Mouse (Mus musculus) kidney, postnatal 0 days (tissue): ENCODE measurements around the gene Ndufs4. TPM values are rescaled to one million over a fixed set of nuclear protein-coding genes. Genes with fewer than 3 reads are reported as not detected.
A peak's percentile ranks its signal among the peaks of the same experiment; 100 is the strongest.

Experiments used
- ATAC-seq: fragments of 200-750 bp; cut with Nextera tagmentation; replicated peaks from 2 replicates; pipeline ENCODE4 v1.8.0; 2017; ENCODE audit warnings: low read depth, moderate number of reproducible peaks, moderate TSS enrichment, moderate library complexity; ENCODE audit not compliant: low FRiP score
- DNase-seq: peaks from one replicate; pipeline ENCODE4 v3.0.0-alpha.2; 2016; ENCODE audit warnings: low spot score
- H3K27ac ChIP-seq: fragments of 300-500 bp; sonication (generic); 2 replicates; pipeline ENCODE4 v1.5.1; 2014; ENCODE audit warnings: mild to moderate bottlenecking
- H3K27me3 ChIP-seq: fragments of 300-500 bp; sonication (generic); 2 replicates; pipeline ENCODE4 v1.6.1; 2014; ENCODE audit warnings: low read length, mixed read lengths; ENCODE audit not compliant: insufficient read depth
- H3K36me3 ChIP-seq: fragments of 300-500 bp; sonication (generic); 2 replicates; pipeline ENCODE4 v1.6.1; 2014; ENCODE audit warnings: low read length, mixed read lengths; ENCODE audit not compliant: insufficient read depth
- H3K4me1 ChIP-seq: fragments of 300-500 bp; sonication (generic); replicated peaks from 2 replicates; pipeline ENCODE4 v1.6.1; 2014; ENCODE audit warnings: antibody characterized with exemption, low read length, mixed read lengths; ENCODE audit not compliant: insufficient read depth
- H3K4me2 ChIP-seq: fragments of 300-500 bp; sonication (generic); 2 replicates; pipeline ENCODE4 v1.6.1; 2014; ENCODE audit warnings: mild to moderate bottlenecking, low read length, moderate library complexity, mixed read lengths
- H3K4me3 ChIP-seq: fragments of 300-500 bp; sonication (generic); replicated peaks from 2 replicates; pipeline ENCODE4 v1.5.1; 2014; ENCODE audit warnings: low read depth, low read length
- H3K9ac ChIP-seq: fragments of 300-500 bp; sonication (generic); 2 replicates; pipeline ENCODE4 v1.6.1; 2014; ENCODE audit warnings: low read depth, low read length
- H3K9me3 ChIP-seq: fragments of 300-500 bp; sonication (generic); replicated peaks from 2 replicates; pipeline ENCODE4 v1.6.1; 2016; ENCODE audit warnings: low read length, inconsistent platforms, mixed read lengths
- CTCF ChIP-seq: IDR thresholded peaks from 2 replicates; pipeline ENCODE4 v1.5.1; 2016; ENCODE audit warnings: antibody characterized with exemption, low read depth, mild to moderate bottlenecking, moderate library complexity
- WGBS: fragments of 180-500 bp; shearing (Covaris S2); extraction: QIAGEN DNeasy Blood & Tissue Kit; methylation state at CpG from one replicate; pipeline ENCODE4 v1.1.7; 2014; 5-methylcytosine and 5-hydroxymethylcytosine counted together
- polyA plus RNA-seq: library from polyadenylated mRNA; unstranded; fragments of >200 nt; fragmentation: Nextera tagmentation; extraction: Ambion mirVana; gene quantifications from 2 replicates; pipeline ENCODE4 v1.2.1, GENCODE M21; 2015

Gene Ndufs4
- polyA plus RNA-seq, 1 experiment from 2014 or later, result 441 TPM

DNA sequence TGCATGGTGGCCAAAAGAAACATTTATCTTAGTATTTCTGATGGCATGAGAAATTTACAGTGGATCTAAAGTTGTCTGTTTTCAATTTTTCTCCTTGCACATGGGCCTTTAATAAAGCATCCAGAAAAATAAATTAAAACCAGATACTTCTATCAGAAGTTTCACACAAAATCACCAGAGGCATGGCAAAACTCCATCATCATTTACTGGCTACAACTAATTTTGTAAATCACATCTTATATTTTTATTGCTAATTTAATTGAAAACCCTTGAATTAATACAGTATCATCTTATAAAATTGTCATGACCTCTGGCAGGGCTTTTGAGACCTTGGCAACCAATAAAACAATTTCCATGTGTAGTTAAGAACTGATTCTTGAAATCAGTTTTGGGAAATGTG lies 4.4 kb upstream of the Ndufs4 start:
- ATAC-seq (no peak), DNase-seq (no peak)
- no peaks in the 10 kb centered on the region for H3K9me3 ChIP-seq
- no peaks in the 10 kb centered on the region for H3K4me1 ChIP-seq
- TF ChIP-seq CTCF, result no peak
- H3K36me3 ChIP-seq, result no peaks in the 10 kb centered on the region
- H3K4me2 ChIP-seq, result no peak overlapping the region
- no peak overlapping the region for H3K9ac ChIP-seq
- no peak overlapping the region for H3K27ac ChIP-seq
- no peak overlapping the region for H3K4me3 ChIP-seq
- no peaks in the 10 kb centered on the region for H3K27me3 ChIP-seq

DNA sequence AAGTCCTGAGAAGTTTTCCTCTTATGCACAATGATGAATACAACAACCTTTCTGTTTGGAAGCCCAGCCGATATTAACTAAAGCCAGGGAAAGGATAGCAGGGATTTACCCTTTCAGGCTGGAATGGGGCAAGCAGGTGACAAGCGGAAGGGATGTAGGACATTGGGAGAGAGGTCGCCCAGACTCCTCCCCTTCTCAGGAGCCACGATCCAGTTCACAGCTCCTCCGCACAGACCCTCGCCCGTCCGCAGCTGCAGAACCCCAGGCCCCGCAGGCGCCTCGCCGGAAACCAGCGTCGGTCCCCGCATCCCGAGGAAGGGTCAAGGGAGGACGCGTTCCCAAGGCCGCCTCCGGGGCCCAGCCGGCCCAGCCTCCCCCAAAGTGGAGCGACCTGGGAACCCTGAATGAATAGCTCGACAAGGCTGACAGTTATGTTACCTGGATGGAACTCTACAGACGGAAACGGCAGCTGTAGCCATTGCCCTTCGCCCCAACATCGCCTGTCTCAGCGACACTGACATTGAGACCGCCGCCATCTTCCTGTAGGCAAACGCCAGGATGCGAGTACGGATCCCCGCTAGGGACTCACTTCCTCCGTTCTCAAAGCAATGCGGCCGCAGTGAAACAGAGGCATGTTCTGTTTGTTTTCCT lies 412 bp downstream of the Ndufs4 start:
- under 1% methylated on average over 37 of the region's 37 CpGs for WGBS
- Histone ChIP-seq H3K36me3 (no peaks in the 10 kb centered on the region), H3K27me3 (no peaks in the 10 kb centered on the region), H3K9me3 (no peaks in the 10 kb centered on the region), H3K27ac (peak overlapping the region; percentile 89), H3K4me1 (no peaks in the 10 kb centered on the region), H3K4me3 (peak overlapping the region; percentile 91), H3K9ac (peak overlapping the region; percentile 79), H3K4me2 (peak overlapping the region; percentile 67)
- DNase-seq, result peak; percentile 94
- ATAC-seq, result peak; percentile 86
- no peak for TF ChIP-seq CTCF

DNA sequence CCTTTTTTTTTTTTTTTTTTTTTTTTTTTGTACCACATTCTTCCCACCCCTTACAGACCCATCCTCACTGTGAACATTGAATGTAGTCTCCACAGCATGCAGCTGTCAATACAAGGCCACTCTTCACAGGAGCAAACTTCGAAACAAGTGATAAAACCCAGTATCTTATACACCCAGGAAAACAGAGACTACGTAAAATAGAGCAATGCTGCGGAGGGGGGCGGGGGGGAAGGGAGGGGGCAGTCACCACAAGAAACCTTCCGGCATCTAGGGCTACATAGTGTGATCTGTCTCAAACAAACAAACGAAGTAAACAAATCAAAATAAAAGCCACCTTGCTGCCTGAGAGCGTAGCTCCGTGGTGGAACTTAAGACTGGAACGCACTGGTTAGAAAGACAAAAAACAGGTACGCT lies 977 bp downstream of the Ndufs4 start:
- H3K27ac ChIP-seq, result peak overlapping the region; percentile 89; the same call in 1 of the 2 replicates
- H3K9me3 ChIP-seq, result no peaks in the 10 kb centered on the region
- H3K4me1 ChIP-seq, result no peaks in the 10 kb centered on the region
- no peaks in the 10 kb centered on the region for H3K27me3 ChIP-seq
- H3K9ac ChIP-seq, result peak overlapping the region; percentile 79
- no peaks in the 10 kb centered on the region for H3K36me3 ChIP-seq
- ATAC-seq, result peak; percentile 43; the same call in 1 of the 2 replicates
- 4% methylated on average over 10 of the region's 10 CpGs for WGBS
- peak overlapping the region; percentile 67 for H3K4me2 ChIP-seq
- DNase-seq, result no peak
- no peak for TF ChIP-seq CTCF
- peak overlapping the region; percentile 91 for H3K4me3 ChIP-seq

GRCm38 (mm10) chr13:114376511-114376910 lies 11.5 kb downstream of the Ndufs4 start:
- DNase-seq, result no peak
- TF ChIP-seq CTCF, result no peak
- no peaks in the 10 kb centered on the region for H3K4me1 ChIP-seq
- H3K9ac ChIP-seq, result no peak overlapping the region
- no peak overlapping the region for H3K4me2 ChIP-seq
- no peaks in the 10 kb centered on the region for H3K27me3 ChIP-seq
- no peaks in the 10 kb centered on the region for H3K9me3 ChIP-seq
- no peak overlapping the region for H3K4me3 ChIP-seq
- ATAC-seq, result no peak
- H3K27ac ChIP-seq, result no peak overlapping the region
- 0 out of 2 replicates have a peak, but pooled peaks cover 4% of the 10 kb centered on the region for H3K36me3 ChIP-seq
- WGBS, result 93% methylated on average over 4 of the region's 4 CpGs

GRCm38 (mm10) chr13:114362086-114362485 lies 26.0 kb downstream of the Ndufs4 start:
- Histone ChIP-seq H3K9ac (no peak overlapping the region), H3K27me3 (no peaks in the 10 kb centered on the region), H3K9me3 (no peaks in the 10 kb centered on the region), H3K4me1 (no peaks in the 10 kb centered on the region), H3K27ac (no peak overlapping the region), H3K4me2 (no peak overlapping the region), H3K4me3 (no peak overlapping the region), H3K36me3 (no peaks in the 10 kb centered on the region)
- DNase-seq (no peak), ATAC-seq (no peak)
- WGBS, result 64% methylated on average over 3 of the region's 3 CpGs
- no peak for TF ChIP-seq CTCF

DNA sequence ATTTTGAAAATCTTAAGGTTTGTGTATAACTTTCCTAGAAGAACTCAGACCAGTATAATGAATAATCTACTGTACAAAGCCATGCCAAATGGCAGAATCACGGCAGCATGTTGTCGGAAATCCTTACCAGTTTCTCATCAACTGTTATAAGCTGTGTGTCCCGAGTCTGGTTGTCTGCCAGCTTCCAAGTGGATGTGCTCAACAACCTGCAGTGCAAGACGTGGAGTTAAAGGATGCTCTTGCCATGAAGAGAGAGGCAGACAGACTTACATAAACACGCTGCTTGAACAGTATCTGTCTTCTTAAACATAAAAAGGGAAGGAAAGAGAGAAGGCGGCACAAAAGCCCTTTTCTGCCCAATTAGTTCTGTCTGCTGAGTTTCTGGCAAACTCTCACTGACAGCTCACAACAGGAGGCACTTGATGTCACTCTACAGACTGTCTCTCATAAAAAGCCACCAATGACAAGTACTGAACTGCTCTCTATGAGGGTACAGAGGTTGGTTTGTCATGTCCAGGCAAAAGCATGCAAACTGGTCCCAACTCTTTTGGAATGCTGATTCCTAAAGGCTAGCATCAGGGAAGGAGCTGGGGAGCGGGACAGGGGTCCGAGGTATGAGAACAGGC lies 36.6 kb downstream of the Ndufs4 start:
- H3K9ac ChIP-seq, result no peak overlapping the region
- H3K27ac ChIP-seq, result no peak overlapping the region
- H3K4me1 ChIP-seq, result no peaks in the 10 kb centered on the region
- 91% methylated on average over 8 of the region's 8 CpGs for WGBS
- H3K36me3 ChIP-seq, result 0 out of 2 replicates have a peak, but pooled peaks cover 4% of the 10 kb centered on the region
- H3K9me3 ChIP-seq, result no peaks in the 10 kb centered on the region
- DNase-seq (no peak), ATAC-seq (no peak)
- H3K27me3 ChIP-seq, result no peaks in the 10 kb centered on the region
- no peak overlapping the region for H3K4me3 ChIP-seq
- TF ChIP-seq CTCF, result no peak
- H3K4me2 ChIP-seq, result no peak overlapping the region
